Mouse (Mus musculus) embryonic fibroblast, embryonic 13.5 days (primary cell): Measurements from ENCODE around the gene Fam243.

Experiments
- CTCF ChIP-seq: IDR thresholded peaks from 2 replicates; pipeline ENCODE4 v1.5.1; 2011; ENCODE audit warnings: mild to moderate bottlenecking, control low read depth, low read length, moderate library complexity, borderline replicate concordance; ENCODE audit not compliant: insufficient read depth
- POLR2A ChIP-seq: IDR thresholded peaks from 2 replicates; pipeline ENCODE4 v1.6.1; 2011; ENCODE audit warnings: low read depth, mild to moderate bottlenecking, control low read depth, low read length, moderate library complexity

DNA sequence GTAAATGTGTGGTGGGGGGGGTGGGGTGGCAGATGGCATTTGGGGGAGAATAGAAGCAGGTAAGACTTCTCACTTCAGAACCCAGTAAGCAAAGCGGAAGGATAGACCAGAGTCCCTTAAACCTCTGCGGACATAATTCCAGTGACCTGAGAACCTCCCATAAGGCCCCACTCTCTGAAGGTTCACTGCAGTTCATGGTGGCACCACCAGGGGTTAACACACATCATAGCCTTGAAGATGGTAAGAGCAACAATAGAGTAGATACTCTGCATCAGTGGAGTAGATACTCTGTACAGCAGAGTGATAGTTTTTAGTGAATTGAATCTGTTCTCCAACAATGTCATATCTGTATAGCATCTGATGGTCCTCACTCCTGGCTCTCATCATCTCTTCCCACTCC is 15.7 kb downstream of the Fam243 start:
- TF ChIP-seq CTCF (no peak), POLR2A (no peak)
